Mouse (Mus musculus) embryonic fibroblast, embryonic 13.5 days (primary cell): ENCODE data around the gene Efl1.

Experiments used
- CTCF ChIP-seq: IDR thresholded peaks from 2 replicates; pipeline ENCODE4 v1.5.1; 2011; ENCODE audit warnings: mild to moderate bottlenecking, control low read depth, low read length, moderate library complexity, borderline replicate concordance; ENCODE audit not compliant: insufficient read depth
- POLR2A ChIP-seq: IDR thresholded peaks from 2 replicates; pipeline ENCODE4 v1.6.1; 2011; ENCODE audit warnings: low read depth, mild to moderate bottlenecking, control low read depth, low read length, moderate library complexity

GRCm38 (mm10) chr7:82648353-82649080 lies at the start of gene Efl1, which contains the start of gene Saxo2:
- no peak for TF ChIP-seq CTCF
- peak; percentile 64 for TF ChIP-seq POLR2A
